Mouse (Mus musculus) adrenal gland, postnatal 36 days (tissue): ENCODE measurements around the gene Gm13889. TPM values are rescaled to one million over a fixed set of nuclear protein-coding genes. Genes with fewer than 3 reads are reported as not detected.

ENCODE experiments used
- DNase-seq, 2 experiments: peaks; one replicate each; pipeline ENCODE4 v3.0.0; 2021; ENCODE audit warnings: mixed read lengths in 1 of 2
- long read RNA-seq, 2 experiments: library from polyadenylated mRNA; stranded (forward); transcript quantifications; one replicate each; pipeline ENCODE4 v2.0.0; 2021; ENCODE audit warnings: borderline sequencing depth in 2 of 2
- total RNA-seq, 2 experiments: library from RNA; stranded (reverse); gene quantifications; 2 replicates each; pipeline ENCODE4 v1.2.3; 2021

Gm13889 gene
- 10 to 100 TPM; 30.9 to 72.6 TPM for total RNA-seq
- long read RNA-seq, experiment 1, transcript Gm13889-201 (1 exons, 1,386 nt): major isoform, 39 of 39 reads
- long read RNA-seq, experiment 1, partial matches to known transcripts: 0 of 39 reads
- long read RNA-seq, experiment 1, other reads (novel, unspliced or antisense): 0 of 39 reads
- long read RNA-seq, experiment 2, transcript Gm13889-201 (1 exons, 1,386 nt): major isoform, 14 of 14 reads
- long read RNA-seq, experiment 2, partial matches to known transcripts: 0 of 14 reads
- long read RNA-seq, experiment 2, other reads (novel, unspliced or antisense): 0 of 14 reads

DNA sequence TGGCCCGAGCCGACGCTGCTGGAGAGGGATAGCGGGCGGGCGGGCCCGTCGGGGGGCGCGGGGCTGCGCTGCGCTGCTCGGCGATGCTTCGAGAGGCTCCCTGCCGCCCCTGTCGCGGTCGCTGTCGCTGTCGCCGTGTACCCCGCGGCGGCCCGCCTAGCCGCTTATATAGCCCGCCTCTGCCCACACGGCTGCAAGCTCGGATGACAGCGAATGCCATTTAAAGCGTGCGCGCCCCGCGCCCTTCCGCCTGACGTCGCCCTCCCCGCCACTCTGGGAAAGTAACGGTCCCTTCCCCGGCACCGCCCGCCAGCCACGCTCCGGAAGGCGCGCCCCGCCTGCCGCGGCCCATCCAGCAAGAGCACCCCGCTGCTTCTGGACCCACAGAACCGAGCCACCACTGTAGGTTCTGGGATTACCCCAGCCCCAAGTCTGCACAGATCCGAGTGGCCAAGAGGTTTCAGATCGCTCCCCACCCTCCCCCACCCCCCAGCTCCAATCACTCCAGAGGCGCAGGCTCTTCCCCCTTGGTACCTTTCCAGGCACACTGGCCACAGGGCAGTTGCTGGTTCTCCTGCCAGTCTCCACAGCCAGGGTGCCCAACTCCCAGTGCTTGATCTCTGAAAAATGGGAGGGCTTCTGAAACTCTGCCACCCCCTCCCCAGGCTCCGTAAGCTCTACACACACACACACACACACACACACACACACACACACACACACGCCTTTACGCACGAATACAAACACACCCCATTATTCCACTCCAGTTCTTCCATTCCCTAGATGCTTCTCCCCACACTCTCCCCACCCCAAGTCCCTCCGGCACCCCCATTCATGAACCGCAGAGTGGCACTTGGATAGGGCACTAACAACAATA lies at the start of gene Gm13889:
Gene Gm13889 (minus strand): TSS at position 294 of the 877 bp plus-strand sequence.
- DNase-seq: peak; percentile 91

DNA sequence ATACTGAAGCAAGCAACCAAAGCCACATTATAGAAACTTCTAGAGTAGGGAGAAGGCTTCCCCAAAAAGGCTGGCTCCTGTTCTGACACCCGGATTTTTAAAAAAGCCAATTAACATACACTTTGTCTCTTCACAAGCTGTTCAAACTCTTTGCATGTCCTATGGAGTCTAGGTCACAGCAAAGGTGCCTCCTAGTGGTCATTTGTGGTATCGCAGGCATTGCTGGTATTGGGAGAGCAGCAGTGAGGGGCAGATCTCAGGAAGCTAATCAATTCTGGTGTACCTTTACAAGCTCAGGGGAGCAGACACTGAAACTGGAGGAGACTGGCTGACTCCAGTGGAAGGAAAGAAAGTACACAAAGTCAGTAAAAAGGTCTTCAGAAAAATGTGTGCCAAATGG lies 45.3 kb upstream of the Gm13889 start:
- peak; percentile 88 to 89 for DNase-seq

DNA sequence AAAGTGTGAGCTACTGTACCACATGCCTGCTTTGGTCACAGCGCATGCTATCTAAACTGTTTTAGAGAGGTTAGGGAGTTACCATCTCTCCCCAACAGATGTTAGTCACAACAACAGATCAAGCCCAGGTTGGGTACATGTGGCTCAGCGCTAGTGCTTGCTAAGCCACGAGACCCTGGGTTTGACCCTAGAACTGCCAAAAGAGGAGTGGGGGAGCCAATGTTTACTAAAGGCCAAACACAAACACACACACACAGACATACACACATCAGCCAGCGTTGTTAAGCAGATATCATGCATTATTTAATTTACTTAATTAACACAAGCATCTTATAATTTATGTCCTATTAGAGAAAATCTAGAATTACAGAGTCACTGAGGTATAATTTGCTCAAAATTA lies 44.9 kb upstream of the Gm13889 start:
- no peak for DNase-seq

DNA sequence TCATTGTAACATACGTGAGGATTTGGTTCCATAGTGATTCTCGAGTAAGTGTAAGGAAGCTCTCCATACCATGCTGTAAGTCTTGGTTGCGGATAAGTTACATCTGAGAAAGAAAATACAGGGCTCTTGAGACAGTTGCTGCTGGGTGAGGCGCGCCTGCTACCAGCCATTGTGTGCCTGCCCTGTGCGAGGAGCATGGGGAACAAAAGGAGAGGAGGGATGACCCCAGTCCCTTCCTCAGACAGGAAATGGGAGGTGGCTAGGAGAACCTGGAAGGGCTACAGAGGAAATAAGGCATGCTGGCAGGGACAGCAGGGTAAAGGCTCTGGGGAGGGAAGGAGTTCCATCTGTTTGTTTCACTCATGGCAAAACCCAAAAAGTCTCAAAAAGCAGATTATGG lies 44.4 kb upstream of the Gm13889 start:
- peak; percentile 16 to 20 for DNase-seq

DNA sequence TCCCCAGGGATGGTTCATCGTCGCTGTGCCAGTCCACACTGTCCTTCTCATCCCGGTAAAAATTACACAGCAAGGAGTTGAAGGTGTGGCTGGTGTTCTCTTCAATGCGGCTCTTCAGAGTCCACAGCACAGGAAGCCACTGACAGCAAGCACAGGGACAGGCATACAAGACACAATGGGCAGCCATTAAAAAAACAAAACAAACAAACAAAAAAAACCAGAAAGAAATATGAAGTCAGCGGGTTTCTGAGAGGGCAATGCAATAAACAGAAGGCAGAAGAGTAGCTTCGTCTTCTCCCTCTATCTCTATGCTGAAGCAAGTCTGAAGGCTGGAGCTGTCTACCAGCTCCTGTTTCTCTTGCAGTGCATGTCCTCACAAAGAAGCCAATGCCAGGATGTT lies 39.3 kb upstream of the Gm13889 start, which contains the start of gene Gm27027:
Gene Gm27027 (minus strand): TSS at position 101 of the 400 bp plus-strand sequence.
- DNase-seq: no peak

DNA sequence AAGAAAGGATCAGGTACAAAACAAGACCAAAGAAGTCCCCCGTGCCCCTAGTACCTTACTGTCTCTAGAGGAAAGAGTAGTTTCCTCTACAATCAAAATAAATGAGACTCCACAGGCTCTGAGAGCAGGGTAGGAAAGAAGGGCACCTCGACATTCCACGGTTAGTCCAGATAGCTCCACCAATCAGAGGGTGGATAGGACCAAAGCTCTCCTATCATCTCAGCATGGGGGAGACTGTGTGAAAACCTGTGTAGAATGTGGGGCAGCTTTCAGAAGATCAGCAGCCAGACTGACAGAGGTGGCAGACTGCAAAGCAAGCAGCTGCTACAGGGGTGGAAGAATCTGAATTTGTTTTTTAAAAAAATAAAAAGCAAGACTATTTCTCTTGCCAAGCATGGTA lies 35.8 kb upstream of the Gm13889 start:
- DNase-seq: no peak

DNA sequence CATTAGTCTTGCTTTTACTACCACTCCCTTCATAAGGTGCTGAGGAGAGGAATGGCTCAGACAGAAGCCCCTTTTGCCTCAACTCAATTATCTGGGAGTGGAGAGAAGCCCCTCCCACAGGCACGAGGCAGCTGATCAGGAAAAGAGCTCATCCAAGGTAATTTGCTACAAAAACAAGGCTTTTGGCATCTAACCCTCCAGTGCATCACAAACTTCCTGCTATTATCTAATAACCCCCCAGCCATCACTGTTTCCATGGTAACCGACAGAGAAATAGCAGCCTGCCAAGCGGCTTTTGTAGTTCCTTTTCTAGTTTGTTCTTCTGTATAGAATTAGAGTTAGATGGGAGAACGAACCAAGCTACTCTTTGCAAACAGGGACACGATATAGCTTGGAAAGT lies 35.3 kb upstream of the Gm13889 start:
- peak; percentile 20 to 37 for DNase-seq

DNA sequence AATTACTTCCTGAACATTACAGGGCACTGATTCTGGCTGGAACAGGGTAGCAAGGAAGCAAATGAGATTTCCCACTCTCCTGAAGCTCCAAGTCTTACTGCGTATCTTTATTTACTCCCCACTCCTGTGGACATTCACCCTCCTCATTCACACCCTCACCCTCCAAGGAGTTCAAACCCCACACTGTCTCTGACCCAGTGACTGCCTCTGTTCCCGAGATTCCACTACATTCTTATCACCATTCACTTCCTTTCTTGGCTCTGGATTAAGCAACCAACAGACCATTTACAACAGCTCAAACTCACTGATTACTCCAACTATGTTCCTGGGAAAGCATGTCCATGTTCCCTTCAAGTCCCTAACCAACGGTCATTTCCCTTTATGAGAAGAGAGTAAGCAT lies 34.3 kb upstream of the Gm13889 start:
- no peak for DNase-seq

DNA sequence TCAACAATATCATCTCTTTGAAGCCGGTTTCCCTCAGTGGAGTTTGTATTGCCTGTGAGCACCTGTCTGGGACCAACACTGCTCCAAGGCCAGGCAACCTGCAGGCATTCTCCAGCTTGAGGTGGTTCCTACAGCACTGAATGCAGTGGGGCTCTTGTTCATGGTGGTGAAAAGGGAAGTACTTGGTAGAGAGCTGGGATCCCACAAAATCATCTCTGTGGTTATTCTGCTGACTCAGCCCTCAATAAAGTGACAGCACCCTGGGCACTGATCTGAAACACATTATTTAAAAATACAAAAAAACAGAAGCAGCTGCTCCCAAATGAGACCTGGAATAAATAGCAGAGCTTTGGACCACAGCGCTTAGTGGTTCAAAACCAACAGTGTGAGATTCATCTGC lies 31.4 kb upstream of the Gm13889 start:
- no peak for DNase-seq

DNA sequence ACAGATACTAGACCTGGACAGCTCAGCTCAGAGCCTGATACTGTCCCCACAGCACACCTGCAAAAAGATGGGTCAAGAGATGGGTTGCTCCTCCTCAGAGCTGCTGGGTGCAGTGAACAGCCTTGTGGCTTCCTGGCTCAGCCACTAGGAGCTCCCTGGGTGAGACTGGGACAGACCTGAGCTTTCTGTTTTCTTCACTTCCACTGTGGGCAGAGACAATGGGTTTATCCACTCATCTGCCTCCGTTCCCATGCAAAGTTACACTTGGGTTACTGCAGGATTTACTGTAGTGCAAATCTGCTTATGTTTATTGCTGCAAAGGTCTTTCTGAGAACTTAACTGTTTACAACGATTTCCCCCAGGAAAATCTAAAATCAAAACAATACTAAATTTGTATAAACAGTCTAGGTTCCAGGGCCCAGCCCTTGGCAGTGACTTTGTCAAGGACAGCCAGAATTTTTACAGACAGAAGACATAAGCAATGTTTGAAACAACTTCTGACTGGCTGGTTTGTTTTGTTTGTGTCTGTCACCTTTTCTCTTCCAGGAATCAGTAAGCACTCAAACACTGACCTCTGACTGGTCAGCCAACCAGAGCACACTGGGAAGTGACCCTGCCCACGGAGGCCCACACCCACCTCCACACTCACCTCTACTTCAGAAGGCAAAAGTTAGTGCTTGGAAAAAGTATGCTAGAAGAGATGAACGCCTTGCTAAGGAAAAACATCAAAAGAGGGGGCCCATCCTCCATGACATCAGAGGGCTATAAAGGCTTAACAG lies 25.6 kb upstream of the Gm13889 start:
- no peak for DNase-seq

DNA sequence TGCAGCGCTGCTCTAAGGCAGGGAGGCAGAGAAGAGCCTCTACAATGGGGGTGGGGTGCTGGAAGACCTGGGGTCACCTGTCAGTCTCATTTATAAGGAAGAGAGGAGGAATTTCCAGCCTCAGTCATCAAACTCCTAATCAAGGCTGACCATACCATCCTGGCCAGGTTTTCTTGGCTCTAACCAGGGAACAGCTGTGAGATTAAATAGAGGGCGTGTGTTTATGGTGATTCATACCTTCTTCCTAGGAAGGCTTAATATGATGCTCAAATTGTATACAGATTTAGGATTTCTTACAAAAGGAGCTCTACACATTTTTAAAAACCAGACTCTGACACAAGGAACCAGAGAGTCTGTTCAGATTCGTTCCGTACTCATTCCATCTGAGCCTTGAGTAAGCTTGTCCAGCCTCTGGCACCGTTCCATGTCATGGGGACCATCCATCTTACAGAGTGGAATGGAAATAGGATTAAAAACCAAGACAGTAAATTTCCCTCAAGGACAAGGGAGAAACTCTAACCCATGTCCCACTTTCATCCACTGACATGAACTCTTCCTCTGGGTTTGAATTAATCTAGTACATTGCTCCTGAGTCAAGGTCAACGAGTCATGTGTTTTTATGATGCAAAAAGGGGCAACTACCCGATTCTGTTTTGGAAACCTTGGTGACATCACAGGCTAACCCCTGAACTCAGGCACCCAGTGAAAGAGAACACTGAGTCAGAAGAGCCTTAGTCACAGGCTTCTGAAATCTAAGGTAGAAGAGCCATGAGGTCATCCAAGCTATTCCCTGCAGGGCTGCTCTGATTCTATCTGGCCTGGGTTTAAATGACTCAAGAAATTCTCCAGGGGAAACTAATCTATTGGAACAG lies 22.5 kb upstream of the Gm13889 start:
- peak; percentile 74 to 78 for DNase-seq

DNA sequence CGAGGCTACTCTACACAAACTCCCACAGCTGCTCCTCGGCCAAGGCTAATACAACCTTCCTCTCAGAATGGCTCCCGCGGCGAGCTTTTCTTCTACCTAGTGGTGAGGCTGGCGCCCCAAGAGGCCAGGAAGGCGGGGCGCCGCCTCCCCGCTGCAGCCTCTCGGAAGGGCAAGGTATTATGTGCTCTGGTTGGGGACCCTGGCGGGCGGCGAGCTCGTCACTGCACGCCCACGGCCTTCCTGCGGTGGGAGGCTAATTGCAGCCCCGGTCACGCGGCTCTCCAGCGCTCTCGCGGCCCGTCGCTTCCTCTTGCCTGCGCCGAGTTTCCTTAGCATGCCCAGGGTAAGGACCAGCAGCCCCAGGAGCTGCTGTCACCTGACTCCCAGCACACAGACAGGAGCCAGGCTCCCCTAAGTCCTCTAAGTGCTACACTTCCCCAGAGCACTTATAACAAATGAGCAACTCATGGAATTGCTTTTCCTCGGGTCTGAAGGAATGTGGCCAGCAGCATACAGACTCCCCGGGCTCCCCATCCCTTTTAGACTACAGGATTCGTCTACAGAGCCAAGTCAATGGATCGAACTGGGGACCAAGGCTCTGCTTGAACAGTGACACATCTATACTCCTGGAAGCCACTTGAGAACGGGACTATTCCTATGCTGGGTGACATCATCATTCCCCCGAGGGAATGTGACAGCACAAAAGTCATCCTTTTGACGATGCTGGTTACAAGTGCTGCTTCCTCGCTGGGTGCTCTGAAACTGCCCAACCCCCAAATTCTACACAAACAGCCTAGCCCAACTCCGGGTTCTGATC lies 19.6 kb upstream of the Gm13889 start:
- peak; percentile 67 to 74 for DNase-seq

DNA sequence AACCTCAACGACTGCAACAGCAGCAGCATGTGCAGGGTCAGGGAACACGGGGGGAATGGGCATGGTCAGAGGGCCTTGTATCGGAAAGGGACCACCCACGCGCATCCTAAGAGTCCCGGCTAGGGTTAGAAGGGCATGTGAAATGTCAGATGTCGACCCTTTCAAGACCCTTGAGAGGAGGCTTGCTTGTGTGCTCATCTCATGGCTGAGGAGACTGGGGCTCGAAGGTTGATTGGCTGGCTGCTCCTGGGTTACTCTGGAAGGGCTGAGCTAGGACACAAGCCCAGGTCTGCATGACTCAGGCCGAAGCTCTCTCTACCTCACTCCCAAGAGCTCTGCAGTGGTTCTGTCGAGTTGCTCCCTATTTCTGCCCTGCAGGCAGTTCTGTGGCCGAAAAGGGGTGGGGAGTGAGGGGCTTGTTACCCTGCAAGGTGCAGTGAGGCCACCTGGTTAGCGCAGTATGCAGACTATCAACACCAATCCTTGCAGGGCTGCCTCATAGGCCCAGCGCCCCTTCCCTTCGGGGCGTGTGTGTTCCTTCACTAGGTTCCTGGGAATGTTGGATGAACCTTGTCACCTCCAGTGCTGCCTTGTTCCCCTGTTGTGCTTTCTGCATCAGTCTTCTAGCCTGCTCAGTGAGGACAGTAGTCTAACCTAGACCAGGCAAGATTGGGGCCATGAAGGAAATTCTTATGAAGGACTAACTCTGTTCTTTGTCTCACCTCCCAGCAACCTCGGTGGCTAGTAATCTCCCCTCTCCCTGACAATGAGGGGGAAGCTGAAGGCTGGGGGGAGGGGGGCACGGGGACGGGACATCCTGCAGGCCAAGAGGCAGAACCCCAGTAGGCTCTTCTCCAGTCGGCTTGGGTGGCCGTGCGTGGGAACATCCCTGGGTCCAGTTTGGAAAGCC lies 18.8 kb upstream of the Gm13889 start:
- DNase-seq: no peak

DNA sequence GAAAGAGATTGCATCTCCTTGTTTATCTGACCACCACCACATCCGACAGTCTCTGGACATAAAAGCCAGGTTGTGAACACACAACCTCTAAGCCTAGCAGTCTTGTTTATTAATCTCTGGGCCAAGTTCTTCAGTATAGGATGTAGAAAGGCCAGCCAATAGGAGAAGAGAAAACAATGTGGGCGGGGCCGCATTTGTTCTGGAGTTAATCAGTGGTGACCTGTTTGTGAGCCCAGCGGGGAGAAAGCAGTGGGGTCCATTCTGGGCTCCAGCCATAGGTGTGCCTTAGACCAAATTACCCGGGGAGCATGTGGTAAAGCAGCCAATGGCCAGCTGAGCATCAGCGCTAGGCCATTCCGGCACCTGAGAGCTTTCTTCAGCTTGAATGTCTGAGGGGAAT lies 18.0 kb upstream of the Gm13889 start:
- no peak for DNase-seq

DNA sequence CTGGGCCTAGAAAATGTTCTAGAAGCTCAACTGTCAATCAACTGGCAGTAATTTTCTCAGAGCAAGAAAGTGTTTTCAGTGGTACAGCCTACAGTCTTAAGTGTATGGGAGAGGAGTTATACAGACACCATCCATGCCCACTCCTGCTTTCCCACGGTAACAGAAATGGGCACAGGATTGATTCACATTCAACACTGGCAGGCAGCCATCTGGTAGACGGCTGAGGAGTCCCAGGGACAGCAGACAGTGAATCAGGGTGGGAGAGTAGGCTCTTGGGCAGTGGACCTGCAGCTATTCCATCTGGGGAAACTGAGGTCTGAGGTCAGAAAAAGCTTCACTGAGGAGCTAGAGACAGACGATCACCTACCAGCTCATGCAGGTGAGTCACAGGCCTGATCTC lies 14.6 kb upstream of the Gm13889 start:
- DNase-seq: no peak

DNA sequence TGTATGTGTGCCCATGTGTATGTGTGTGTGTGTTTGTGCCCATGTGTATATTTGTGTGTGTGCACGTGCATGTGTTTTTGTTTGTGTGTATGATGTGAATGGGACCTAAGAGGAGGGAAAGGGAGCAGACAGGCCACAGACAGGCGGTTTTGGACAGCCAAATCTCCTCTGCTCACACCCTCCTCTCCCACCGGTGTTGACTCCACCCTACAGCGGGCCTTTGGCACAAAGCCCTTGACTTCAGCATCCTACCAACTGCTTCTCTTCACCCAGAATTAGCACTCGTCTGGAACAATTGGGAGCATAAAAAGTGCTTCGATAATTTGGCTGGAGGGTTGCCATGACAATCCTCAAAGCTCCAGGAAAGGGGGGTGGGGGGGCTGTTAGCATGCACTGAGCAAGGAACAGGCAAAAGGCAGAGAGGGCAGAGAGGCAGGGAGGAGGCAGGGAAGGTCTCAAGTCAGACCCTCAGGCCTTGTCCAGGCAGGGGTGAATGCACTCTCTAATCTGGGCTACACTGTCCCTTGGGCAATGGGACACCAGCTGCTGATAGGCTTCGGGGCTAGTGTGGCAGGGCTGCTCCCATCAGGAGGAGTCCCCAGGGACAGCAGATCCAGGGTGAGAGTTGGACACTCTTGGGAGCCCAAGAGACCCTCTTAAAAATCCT lies 7.6 kb upstream of the Gm13889 start:
- DNase-seq: no peak

DNA sequence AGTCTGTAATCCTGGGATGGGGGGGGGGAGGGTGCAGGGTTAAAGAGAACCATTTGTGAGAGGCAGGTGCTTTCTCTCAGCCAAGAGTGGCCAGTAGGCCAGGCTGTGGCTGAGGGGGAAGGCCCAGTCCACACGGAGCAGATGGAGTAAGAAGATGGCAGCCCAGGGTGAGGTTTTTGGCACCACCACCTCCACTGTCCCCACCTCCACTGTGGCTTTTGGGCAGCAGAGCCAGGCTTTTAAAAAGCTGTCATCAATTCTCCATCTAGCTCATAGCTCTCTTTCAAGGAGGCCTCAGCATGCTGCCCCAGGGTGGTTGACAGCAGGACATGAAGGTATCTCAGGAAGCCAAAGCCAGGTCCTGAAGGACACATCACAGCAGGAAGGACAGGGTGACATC lies 6.8 kb upstream of the Gm13889 start:
- no peak for DNase-seq

DNA sequence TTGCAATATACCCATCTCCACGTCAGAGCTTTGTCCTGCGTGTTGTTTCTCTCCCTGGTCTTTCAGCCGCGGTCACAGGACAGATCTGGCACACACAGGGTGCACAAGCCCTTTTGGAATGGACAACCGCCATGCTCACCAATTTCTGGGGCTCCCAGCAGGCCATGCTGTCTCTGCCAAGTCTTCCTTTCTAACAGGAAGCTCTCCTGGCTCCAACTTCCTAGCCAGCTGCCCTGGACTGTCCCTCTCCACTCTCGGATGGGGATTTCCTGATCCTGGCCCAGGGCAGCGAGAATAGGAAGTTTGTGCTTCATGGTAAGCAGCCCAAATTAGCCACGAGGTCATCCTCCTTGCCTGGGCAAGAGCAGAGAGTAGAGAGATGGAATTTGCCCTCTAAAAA lies 4.7 kb upstream of the Gm13889 start:
- DNase-seq: peak in 1 of 2 experiments; percentile 45

DNA sequence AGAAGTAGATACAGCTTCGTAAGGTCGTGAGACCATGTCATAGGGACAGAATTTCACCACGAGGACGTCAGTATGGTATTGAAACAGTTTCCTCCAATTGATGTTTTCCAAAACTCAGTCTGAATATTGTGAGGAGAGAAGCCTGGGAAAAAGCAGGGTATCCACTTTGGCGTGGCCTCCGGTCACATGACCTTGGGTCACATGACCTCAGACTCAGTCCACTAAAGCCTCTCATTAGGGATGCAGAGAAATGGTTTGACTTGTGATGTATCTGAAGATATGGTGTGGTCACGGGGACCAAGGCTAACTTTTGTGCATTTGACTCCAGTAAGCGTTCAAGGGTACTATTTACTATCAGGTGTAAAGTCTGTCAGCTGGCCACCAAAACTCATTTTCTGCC lies 2.3 kb upstream of the Gm13889 start:
- DNase-seq: no peak
